Mouse (Mus musculus): ENCODE data around the gene Slc16a6.
"Not testable (repeated sequence)": the region's sequence is repeated elsewhere in the genome, so short reads cannot be mapped to it uniquely, and the experiment has no call there.

Slc16a6 gene

DNA sequence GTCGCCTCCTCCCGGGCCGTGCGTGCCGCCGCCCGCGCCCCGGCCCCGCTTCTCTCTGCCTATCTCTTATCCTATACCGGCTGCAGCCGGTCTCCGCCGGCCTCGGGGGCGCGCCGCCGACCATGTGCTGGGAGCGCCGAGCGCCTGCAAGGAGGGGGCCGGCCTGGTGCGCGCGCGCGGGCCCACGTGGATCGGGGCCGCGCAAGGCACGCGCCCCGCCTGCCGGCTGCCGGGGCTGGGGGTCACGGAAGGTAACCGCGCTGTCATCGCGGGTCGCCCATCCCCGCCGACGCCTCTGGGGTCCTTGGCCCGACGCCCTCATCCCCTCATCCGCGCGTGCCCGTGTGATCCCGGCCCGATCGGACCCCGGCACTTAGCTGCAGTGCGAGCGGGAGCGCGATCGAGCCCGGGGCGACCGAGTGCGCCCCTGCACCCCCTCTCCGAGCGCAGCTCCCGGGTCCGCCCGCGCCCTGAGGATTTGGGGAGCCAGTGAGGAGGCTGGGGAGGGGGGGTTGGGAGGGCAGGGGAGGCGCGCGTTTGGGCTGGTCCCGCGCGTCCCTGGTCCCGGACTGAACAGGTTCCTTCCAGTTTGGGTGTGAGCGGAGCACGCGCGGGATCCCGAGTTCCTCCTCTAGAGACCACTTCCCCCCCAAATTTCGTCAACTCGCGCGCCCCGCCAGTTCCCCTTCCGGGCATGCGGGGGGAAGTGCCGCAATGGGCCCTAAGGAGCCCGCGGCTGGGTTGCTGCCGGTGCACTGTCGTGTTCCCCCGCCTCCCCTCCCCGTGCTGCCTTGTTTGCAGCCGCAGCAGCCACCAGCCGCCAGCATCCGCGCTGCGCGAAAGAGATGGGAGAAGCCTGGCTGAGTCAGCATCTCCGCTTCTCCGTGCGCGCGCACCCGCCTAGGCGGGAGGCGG, at the start of gene Slc16a6, which contains the start of gene Arsg:
TSS of gene Slc16a6 (minus strand) at position 428 of the 915 bp plus-strand sequence.
TSS of gene Arsg (plus strand) at position 204 of the 915 bp plus-strand sequence.
- peak; percentile 78 to 81 for DNase-seq (ENCODE audit: low spot score in 2 of 2)

GRCm38 (mm10) chr11:109520958-109521357, 47.6 kb upstream of the Slc16a6 start:
- DNase-seq (ENCODE audit: low spot score in 2 of 2): no peak

- no peak for DNase-seq (ENCODE audit: low spot score in 2 of 2)
Measured at GRCm38 (mm10) chr11:109517816-109518215, 44.4 kb upstream of the Slc16a6 start.

- no peak for DNase-seq (ENCODE audit: low spot score in 2 of 2)
Measured at GRCm38 (mm10) chr11:109517330-109517729, 43.9 kb upstream of the Slc16a6 start.

- DNase-seq (ENCODE audit: low spot score in 2 of 2): no peak
Measured at GRCm38 (mm10) chr11:109514064-109514612, 40.7 kb upstream of the Slc16a6 start.

DNA sequence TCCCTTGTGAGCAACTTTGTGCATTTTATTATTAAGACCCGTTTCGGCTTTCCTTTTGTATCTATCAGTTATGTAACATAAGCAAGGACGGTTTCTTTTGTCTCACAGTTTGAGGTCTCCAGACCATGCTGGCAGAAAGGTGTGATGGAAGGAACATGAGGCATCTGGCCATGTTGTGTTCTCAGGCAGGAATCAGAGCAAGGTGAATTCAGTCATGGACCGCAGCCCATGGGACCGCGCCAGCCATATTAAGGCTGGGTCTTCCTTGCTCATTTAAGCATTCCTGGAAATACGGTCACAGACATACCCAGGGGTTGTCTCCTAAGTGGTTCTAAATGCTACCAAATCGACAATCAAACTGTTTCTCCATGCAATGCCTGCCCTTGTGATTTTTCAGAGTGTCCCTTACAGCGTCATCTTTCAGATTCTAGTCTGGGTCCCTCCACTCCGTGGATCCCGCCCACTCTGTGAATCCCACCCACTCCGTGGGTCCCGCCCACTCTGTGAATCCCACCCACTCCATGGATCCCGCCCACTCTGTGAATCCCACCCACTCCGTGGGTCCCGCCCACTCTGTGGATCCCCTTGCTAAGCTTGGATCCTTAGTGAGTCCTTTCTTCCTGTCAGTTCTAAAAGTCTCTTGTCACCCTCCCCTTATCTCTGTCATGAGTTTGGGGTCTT, 39.7 kb upstream of the Slc16a6 start:
- no peak for DNase-seq (ENCODE audit: low spot score in 2 of 2)

- DNase-seq (ENCODE audit: low spot score in 2 of 2): no peak
Measured at GRCm38 (mm10) chr11:109507068-109507467, 33.7 kb upstream of the Slc16a6 start.

DNA sequence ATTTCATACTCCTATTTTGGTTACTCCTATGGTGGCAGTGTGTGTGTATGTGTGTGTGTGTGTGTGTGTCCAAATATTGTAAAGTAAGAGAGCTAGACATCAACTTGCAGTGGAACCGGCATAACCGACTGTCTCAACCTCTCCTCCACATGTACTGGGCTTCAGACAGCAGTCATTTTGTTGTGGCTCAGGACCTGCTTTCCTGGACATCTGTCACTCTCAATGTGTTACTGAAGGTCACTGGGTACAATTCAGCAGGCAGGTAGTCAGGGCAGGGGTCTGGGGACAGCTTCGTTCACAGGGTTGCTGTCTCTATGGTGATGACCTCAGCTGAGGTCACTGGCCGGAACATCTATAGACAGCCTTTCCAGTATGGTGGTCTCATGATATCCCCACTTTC, 32.4 kb upstream of the Slc16a6 start:
- DNase-seq (ENCODE audit: low spot score in 2 of 2): no peak

GRCm38 (mm10) chr11:109504977-109505376, 31.6 kb upstream of the Slc16a6 start:
- DNase-seq (ENCODE audit: low spot score in 2 of 2): no peak

GRCm38 (mm10) chr11:109500206-109500605, 26.8 kb upstream of the Slc16a6 start:
- no peak for DNase-seq (ENCODE audit: low spot score in 2 of 2)

- DNase-seq (ENCODE audit: low spot score in 2 of 2): no peak
Measured at GRCm38 (mm10) chr11:109497990-109498389, 24.6 kb upstream of the Slc16a6 start.

GRCm38 (mm10) chr11:109496996-109497714, 23.8 kb upstream of the Slc16a6 start:
- DNase-seq (ENCODE audit: low spot score in 2 of 2): no peak

DNA sequence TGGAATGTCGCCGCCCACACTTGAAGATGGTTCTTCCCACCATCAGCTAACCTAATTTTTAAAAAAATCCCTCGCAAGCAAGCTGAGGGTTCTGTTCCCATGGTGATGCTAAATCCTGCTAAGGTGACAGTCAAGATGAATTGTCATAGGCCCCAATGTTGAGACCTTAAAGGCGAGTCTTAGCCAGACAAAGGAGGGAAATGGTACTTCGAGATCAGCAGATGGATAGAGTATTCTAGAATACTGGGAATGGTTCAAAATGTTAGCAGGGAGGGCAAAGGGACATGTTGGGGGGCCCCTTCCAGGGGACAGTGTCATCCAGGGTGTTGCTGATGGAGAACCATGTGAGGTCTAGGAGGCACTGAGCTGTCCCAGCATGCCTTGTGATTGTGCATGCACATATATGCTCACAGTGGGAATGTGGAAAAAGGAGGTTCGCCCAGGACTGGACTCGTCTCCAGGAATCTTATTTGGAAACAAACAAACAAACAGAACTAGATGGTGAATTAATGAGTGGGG, 23.1 kb upstream of the Slc16a6 start:
- no peak for DNase-seq (ENCODE audit: low spot score in 2 of 2)

- no peak for DNase-seq (ENCODE audit: low spot score in 2 of 2)
Measured at GRCm38 (mm10) chr11:109495771-109496474, 22.5 kb upstream of the Slc16a6 start.

GRCm38 (mm10) chr11:109494890-109495770, 21.7 kb upstream of the Slc16a6 start:
- DNase-seq (ENCODE audit: low spot score in 2 of 2): no peak

GRCm38 (mm10) chr11:109492847-109493464, 19.6 kb upstream of the Slc16a6 start:
- DNase-seq (ENCODE audit: low spot score in 2 of 2): not testable (repeated sequence)

- no peak for DNase-seq (ENCODE audit: low spot score in 2 of 2)
Measured at GRCm38 (mm10) chr11:109491844-109492243, 18.4 kb upstream of the Slc16a6 start.

- no peak for DNase-seq (ENCODE audit: low spot score in 2 of 2)
Measured at GRCm38 (mm10) chr11:109489763-109490162, 16.4 kb upstream of the Slc16a6 start.

DNA sequence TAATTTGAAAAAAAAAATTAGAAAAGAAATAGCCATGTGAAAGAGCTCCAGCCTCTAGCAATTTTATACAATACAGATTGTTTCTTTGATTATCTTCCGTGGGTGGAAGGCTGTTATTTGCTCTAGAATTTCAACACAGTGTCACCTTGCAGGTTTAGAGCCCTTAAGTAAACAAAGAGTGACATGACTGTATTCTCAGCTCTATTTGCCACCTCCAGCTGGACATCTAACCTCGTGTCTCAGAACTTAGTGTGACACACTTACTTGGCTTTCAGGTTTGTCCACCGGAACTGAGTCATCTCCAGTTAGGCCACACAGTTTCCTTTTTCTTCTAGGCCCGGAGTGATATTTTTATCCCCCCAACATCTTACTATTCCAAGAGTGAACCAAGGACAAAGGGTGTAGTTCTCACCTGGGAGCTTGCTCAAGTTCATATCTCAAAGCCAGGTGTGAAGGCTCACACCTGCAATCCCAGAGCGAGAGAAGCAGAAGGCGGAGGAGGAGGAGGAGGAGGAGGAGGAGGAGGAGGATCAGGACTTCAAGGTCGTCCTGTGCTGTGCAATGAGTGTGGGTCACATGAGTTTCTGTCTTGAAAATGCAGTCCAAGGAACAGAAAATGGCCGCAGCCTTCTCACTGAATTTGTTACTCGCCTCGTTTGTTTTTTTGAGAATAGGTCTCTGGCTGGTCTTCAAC, 14.7 kb upstream of the Slc16a6 start:
- no peak for DNase-seq (ENCODE audit: low spot score in 2 of 2)
